Mouse (Mus musculus): ENCODE results near the gene Jarid2. TPM values are rescaled to one million over a fixed set of nuclear protein-coding genes. Genes with fewer than 3 reads are reported as not detected.
"Not testable (repeated sequence)": the region's sequence is repeated elsewhere in the genome, so short reads cannot be mapped to it uniquely, and the experiment has no call there.

The Jarid2 gene
- total RNA-seq (2021), result 10 to 100 TPM; 17.4 to 20.0 TPM
- long read RNA-seq, experiment 1, partial matches to known transcripts, result 5 of 29 reads
- long read RNA-seq, experiment 1, other reads (novel, unspliced or antisense), result 24 of 29 reads
- long read RNA-seq, experiment 2, full-length matches to known transcripts, result 1 of 29 reads
- long read RNA-seq, experiment 2, partial matches to known transcripts, result 2 of 29 reads
- long read RNA-seq, experiment 2, other reads (novel, unspliced or antisense), result 26 of 29 reads

- DNase-seq (ENCODE audit: low spot score), result peak; percentile 19
These were observed at the start of gene Jarid2 for GRCm38 (mm10) chr13:44729424-44729971. Gene Jarid2, plus strand, starts transcription at chr13:44729474.

DNA sequence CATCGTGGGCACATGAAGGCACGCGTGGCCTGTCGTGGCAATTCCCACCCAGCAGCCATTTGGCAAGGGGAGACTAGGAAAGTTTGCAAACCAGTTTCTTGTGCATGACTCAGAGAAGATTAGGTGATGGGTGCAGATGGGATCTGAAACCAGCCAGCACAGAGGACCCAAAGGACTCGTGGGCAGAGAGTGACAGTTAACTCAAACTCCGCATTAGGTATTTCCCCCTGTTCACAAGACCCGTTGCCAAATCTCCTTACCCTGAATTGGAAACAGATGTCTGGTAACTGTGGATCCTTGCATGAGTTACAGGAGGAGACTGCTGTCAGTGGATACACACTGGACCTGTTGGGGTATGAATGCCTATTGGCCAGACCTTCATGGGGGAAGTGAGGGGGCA is 48.2 kb upstream of the Jarid2 start:
- no peak for DNase-seq (ENCODE audit: low spot score)

DNA sequence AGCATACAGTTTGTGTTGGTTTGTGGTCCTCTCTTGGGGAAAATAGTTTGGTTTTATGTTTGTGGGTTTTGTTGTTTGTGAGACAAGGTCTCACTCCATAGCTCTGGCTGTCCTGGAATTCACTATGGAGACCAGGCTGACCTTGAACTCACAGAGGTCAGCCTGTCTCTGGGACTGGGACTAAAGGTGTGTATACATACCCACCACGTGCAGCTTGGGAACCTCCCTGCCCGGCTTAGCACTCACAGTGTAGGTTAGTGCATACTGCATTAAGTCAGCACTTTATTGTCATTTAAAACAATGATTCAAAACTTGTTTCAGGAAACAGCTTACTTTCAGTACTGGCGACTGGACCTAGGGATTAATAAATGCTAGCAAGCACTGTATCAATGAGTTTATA is 41.1 kb upstream of the Jarid2 start:
- no peak for DNase-seq (ENCODE audit: low spot score)

DNA sequence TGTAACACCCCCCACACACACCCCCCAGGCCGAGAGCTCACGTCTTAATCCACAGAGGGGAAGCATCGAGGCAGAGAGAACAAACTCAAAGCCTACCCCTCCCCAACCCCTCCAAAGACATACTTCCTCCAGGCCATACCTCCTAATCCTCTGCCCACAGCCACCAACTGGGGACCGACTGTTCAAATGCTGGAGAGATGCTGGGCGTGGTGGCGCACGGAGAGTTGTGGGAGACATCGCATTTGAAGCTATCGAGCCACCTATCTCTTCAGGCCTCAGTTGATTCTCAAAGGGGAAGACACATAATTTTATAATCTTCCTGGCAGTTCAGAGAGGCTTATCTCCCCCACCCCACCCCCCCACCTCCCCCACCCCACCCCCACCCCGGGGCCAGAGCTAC is 31.6 kb upstream of the Jarid2 start:
- DNase-seq (ENCODE audit: low spot score), result no peak

DNA sequence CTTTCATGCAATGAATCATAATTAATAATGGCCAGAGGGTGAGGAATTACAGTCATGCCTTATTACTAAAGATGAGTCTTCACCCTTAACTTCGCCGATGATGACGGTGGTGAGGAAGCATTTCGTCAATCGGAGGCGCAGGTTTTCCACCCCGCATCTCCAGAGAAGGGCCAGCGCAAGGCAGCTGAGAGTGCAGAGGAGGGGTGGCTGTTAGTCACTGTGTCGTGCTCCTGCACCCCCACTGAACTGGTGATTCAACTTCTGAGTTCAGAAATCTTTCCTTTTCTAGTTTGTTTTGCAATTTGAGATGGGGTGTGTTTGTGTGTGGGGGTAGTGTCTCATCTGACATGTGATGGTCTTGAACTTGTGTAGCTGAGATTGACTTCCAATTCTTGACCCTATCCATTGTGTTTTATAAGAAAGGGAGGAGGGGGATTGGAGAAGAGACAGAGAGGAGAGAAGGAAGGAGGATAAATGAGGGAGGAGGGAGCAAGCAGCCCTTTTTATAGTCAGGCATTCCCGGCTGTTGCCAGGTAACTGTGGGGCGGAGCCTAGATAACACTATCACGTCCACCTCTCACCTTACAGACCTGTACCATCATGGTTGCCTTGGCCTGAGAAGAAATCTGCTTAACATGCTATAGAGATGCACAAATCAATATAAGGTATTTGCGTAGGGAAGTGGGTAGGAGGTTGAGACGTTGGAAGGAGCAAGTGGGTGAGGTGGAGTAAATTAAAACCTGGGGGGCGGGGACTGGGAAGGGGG is 25.1 kb upstream of the Jarid2 start:
- DNase-seq (ENCODE audit: low spot score), result no peak

DNA sequence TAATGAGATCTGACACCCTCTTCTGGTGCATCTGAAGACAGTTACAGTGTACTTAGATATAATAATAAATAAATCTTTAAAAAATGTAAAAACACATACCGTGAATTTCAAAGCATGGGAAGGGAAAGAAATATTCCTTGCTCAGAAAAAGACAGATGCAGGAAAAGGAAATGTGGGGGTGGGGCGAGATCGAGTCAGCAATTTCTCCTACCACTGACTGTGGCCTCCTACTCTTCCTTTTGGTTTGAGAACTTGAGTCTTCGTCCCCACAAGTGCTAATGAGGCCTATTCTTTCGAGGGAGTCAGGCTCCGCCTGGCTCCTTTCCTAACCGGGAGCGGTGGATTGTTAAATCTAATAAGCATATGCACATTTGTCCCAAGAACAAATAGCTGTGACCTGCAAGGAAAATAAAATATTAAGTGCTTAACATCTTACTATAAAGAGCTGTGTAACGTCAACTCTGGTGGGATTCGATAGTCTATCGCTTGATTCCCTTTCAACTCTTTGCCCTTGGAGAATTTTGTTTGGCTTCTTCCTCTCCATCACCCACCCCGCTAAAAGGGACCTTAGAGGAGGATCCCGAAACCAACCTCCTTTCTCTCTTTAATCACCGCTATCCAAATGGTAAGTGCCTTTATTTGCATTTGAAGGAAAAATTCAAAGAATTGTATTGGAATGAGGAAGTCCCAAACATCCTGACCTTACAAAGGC is 24.1 kb upstream of the Jarid2 start:
- DNase-seq (ENCODE audit: low spot score), result no peak

- DNase-seq (ENCODE audit: low spot score), result no peak
These were observed 23.6 kb upstream of the Jarid2 start for GRCm38 (mm10) chr13:44705743-44706044.

DNA sequence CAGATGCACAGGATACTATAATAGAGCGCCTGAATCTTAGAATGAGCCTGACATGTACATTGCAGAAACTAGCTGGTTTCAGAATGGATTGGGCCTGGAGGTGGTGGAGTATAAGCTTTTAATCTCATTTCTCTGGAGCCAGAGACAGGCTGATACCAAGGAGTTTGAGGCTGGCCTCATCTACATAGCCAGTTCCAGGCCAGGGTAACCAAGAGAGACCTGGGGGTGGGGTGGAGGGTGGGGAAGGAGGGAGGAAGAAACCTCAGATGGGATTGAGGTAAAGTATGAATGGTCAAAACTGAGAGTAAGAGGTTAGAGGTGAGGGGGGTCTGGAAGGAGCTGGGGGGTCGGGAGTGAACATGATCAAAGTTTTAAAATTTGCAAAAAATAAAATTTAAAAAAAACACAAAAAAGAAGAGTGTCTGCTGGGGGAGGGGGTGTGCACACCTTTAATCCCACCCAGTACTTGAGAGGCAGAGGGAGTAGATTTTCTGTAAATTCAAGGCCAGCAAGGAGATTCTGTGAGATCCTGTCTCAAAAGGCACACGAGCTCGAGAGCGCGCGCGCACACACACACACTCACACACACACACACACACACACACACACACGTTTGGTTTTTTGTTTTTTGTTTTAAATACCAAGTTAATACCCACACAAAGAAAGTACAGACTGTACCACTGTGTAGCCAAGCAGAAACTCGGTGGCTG is 22.9 kb upstream of the Jarid2 start:
- DNase-seq (ENCODE audit: low spot score), result no peak

DNA sequence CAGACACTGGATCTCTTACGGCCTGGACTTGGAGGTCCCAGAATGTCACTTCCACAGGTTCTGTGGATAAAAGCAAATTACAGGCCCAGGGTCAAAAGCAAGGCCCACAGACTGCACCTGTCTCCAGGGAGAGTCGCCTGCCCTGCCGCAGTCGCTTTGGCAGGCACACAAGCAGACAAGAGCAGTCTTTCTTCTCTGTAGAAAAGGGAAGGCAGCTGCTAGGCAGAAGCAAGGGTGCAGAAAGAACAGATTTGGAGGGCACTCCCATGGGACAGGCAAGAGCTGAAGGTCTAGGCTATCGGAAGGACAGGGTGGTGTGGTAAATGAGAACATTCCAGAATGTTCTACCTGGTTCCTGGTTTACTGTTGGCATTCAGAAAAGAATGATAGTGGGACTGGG is 22.1 kb upstream of the Jarid2 start:
- DNase-seq (ENCODE audit: low spot score), result no peak

DNA sequence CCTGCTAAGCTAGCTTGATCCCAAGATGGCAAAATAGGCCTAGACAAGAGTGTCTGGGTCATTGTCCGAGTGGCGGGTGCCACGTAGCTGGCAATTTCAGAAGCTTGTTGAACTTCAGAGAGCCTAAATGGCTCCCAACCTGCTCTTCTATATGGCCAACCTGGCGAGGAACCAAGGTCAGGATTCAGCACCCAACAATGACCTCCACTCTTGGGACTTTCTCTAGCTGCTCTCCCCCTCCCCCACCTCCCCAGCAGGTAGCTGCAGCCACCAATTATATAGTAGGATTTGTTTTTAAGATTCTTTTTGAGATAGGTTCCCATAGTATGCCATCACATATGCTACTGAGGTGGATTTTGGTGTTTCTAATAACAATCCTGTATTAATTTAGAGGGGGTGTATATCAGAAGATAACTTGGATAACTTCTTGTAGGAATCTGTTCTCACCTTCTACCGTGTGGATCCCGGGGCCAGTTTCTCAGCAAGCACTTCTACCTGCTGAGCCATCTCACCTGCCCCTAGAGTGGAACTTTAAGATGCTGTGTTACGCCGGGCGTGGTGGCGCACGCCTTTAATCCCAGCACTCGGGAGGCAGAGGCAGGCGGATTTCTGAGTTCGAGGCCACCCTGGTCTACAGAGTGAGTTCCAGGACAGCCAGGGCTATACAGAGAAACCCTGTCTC is 20.8 kb upstream of the Jarid2 start:
- no peak for DNase-seq (ENCODE audit: low spot score)

DNA sequence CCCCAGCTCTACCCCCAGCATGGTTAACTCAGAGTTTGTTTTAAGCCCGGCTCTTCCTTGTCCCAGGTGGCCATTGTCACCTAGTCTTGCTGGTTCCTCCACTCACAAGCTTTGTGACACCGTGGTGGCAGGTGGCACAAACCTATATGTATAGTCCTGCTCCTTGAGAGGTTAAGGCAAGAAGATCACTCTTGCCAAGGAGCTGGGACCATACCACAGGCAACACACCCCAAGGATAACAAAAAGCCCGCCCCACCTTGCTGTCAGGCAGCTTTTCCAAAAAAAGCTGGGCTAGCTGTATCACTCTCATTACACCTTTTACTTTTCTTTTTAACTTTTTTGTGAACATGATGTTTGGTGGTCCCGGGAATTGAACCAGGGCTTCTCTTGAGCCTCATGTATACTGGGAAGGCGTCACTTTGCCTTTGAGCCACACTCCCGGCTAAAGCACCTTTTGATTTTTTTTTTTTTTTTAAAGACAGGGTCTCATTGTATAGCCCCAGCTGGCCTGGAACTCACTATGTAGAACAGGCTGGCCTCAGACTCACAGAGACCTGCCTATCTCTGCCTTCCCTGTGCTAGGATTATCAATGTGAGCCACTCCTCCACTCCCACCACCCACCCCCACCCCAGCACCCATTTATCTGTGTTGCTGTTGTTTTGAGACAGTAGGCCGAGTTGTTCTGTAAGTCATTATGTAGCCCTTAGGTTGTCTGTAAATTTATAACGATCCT is 19.4 kb upstream of the Jarid2 start:
- DNase-seq (ENCODE audit: low spot score), result no peak

DNA sequence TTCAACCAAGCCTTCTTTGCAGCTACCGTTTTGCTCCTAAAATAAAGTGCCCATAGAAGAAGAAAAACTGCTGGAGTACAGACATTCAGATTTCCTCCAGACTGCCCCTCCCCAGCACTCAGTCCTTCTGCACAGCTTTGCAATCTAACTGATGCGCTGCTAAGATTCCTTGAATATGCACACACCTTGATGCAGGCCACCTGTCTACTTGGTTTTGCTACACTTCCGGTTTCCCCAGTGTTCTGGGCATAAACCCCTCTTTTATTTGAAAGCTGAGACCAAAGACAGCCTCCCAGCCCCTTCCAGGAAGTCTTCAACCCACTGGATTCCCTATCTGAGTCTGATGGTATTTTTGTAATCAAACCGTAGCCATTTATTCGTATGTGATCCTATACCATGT is 18.2 kb upstream of the Jarid2 start:
- no peak for DNase-seq (ENCODE audit: low spot score)

DNA sequence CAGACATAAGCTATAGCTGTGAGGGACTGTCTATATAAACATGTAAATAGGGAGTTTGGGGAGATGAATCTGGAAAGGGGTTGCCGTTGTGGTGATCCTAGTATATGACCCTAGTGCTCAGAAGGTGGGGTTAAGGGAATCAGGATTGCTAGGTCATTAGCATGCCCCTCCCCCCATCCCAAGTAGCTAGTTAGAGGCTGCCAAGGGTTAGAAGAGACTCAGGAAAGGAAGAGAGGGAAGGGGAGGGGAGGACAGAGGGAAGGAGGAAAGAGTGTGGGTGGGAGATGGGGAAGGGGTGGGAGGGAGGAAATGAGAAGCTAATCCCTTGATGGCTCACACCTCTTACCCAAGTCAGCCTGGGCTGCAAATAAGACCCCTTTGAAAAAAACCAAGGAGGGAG is 17.4 kb upstream of the Jarid2 start:
- DNase-seq (ENCODE audit: low spot score), result no peak

DNA sequence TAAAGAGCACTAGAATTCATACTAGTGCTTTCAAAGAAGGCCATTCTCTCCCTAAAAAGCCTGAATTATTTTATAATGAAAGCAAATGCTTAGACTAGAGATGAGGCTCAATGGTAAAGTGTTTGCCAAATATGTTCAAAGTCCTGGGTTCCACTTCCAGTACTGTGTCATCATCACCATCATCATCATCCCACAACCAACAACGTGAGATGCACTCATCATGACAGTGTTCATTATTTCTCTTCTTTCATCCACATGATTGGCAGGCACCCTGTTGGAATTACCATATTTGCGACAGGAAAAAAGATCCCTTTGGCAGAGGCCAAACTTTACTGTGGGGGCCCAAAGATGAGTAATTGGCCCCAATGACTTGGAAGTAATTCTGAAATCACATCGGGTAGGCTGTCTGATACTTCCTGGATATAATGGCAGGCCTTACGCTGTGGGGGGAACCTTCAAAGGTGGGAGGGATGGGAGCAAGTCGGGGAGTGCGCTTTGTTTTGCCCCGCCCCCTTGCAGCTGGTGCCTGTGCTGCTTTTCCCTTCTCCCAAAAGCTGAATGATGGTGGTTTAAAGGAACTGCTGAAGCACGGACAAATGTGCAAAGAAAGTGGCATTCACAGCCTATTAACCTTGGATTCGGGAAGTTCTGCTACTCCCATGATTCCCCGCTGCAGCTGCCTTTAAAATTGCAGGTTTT is 13.9 kb upstream of the Jarid2 start:
- no peak for DNase-seq (ENCODE audit: low spot score)

GRCm38 (mm10) chr13:44717838-44718237 is 11.4 kb upstream of the Jarid2 start:
- DNase-seq (ENCODE audit: low spot score), result no peak

GRCm38 (mm10) chr13:44718465-44718864 is 10.8 kb upstream of the Jarid2 start:
- DNase-seq (ENCODE audit: low spot score), result not testable (repeated sequence)

GRCm38 (mm10) chr13:44720094-44720493 is 9.2 kb upstream of the Jarid2 start:
- DNase-seq (ENCODE audit: low spot score), result no peak

DNA sequence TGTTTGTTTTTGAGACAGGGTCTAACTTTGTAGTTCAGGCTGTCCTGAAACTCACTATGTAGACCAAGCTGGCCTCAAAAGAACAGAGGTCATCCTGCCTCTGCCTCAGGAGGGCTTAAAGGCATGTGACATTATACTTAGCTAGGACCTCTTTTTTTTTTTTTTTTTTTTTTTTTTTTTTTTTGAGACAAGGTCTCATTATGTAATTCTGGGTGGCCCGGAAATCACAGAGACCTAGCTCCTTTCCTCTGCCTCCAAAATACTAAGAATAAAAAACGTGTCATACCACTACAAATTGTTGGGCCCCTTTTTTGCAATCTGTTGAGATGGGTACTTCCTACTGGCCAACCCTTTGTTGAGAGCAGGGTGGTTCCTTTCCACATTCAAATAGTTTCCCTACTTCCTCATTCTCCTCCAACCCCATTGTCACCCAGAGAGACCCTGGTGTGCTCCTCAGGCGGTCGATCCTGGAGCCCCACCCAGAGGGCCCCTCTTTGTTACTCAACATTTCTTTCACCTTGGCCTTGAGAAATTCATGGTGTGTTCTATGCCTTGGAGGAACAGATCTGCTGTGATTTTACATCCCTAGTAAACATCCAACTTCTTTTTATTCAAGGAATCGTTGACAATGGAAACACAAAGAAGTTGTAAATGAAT is 7.3 kb upstream of the Jarid2 start:
- no peak for DNase-seq (ENCODE audit: low spot score)

- DNase-seq (ENCODE audit: low spot score), result not testable (repeated sequence)
These were observed 5.8 kb upstream of the Jarid2 start for GRCm38 (mm10) chr13:44723522-44723921.
